Mouse (Mus musculus) bone marrow, adult 2 months (tissue): Measurements from ENCODE around the gene 1110051M20Rik.

ENCODE experiments used
- CTCF ChIP-seq: fragments of 200-500 bp; IDR thresholded peaks from 2 replicates; pipeline ENCODE4 v1.5.1; 2011; ENCODE audit warnings: low read length, control low read depth; ENCODE audit not compliant: control insufficient read depth, insufficient read depth
- POLR2A ChIP-seq: fragments of 200-500 bp; IDR thresholded peaks from 2 replicates; pipeline ENCODE4 v1.6.1; 2011; ENCODE audit warnings: low read depth, mild to moderate bottlenecking, control low read depth, low read length, borderline replicate concordance; ENCODE audit not compliant: control insufficient read depth

GRCm38 (mm10) chr2:91413811-91414210 is 30.7 kb downstream of the 1110051M20Rik start:
- no peak for TF ChIP-seq POLR2A
- no peak for TF ChIP-seq CTCF
